Mouse (Mus musculus) cortical plate, adult 2 months (tissue): ENCODE results near the gene Vmn1r94. TPM values are rescaled to one million over a fixed set of nuclear protein-coding genes. Genes with fewer than 3 reads are reported as not detected.
"Not testable (repeated sequence)": the region's sequence is repeated elsewhere in the genome, so short reads cannot be mapped to it uniquely, and the experiment has no call there.

Source experiments
- H3K27ac ChIP-seq: fragments of 200-500 bp; 2 replicates; pipeline ENCODE4 v1.5.1; 2012; ENCODE audit warnings: low read length, control low read depth, inconsistent platforms; ENCODE audit not compliant: insufficient read depth
- H3K4me1 ChIP-seq: fragments of 200-500 bp; 2 replicates; pipeline ENCODE4 v1.6.1; 2011; ENCODE audit warnings: low read length; ENCODE audit not compliant: control insufficient read depth, insufficient read depth
- H3K4me3 ChIP-seq: fragments of 200-500 bp; 2 replicates; pipeline ENCODE4 v1.5.1; 2011; ENCODE audit warnings: mild to moderate bottlenecking, low read length, control low read depth; ENCODE audit not compliant: insufficient read depth
- polyA plus RNA-seq: library from polyadenylated mRNA; depleted of rRNA; stranded (reverse); fragments of >200 nt; gene quantifications from 2 replicates; pipeline ENCODE4 v1.2.3, GENCODE M21; 2012; rRNA removed

Gene Vmn1r94
- polyA plus RNA-seq, result not detected in 2 replicates

- H3K4me3 ChIP-seq, H3K4me1 ChIP-seq, H3K27ac ChIP-seq: not testable (repeated sequence)
Observed at GRCm38 (mm10) chr7:20168277-20168676, at the start of gene Vmn1r94. TSS of gene Vmn1r94 (minus strand) at chr7:20168377.

- H3K27ac ChIP-seq, H3K4me3 ChIP-seq, H3K4me1 ChIP-seq: not testable (repeated sequence)
Observed at GRCm38 (mm10) chr7:20205507-20205906, 37.3 kb upstream of the Vmn1r94 start, which contains the start of gene Gm6164. TSS of gene Gm6164 (minus strand) at chr7:20205607.

- H3K4me3 ChIP-seq, H3K4me1 ChIP-seq, H3K27ac ChIP-seq: not testable (repeated sequence)
Observed at GRCm38 (mm10) chr7:20193410-20193809, 25.2 kb upstream of the Vmn1r94 start, which contains the start of gene Vmn1r95. TSS of gene Vmn1r95 (plus strand) at chr7:20193710.

GRCm38 (mm10) chr7:20138988-20139387 is 29.2 kb downstream of the Vmn1r94 start, which contains the start of gene Vmn1r93:
TSS of gene Vmn1r93 (minus strand) at chr7:20139088.
- H3K27ac ChIP-seq, H3K4me1 ChIP-seq, H3K4me3 ChIP-seq: not testable (repeated sequence)

- H3K4me1 ChIP-seq, H3K27ac ChIP-seq, H3K4me3 ChIP-seq: not testable (repeated sequence)
Observed at GRCm38 (mm10) chr7:20122479-20122878, 45.7 kb downstream of the Vmn1r94 start, which contains the start of gene Gm16442. TSS of gene Gm16442 (minus strand) at chr7:20122579.

Other genes with a start within 250 kb of the Vmn1r94 start
- 9.7 and 11.8 TPM in 2 replicates for gene Pvr, start 247.2 kb downstream of the Vmn1r94 start, polyA plus RNA-seq
- not detected in 2 replicates for gene Igsf23, start 217.6 kb downstream of the Vmn1r94 start, polyA plus RNA-seq
- not detected in 2 replicates for gene Ceacam20, start 203.0 kb downstream of the Vmn1r94 start, polyA plus RNA-seq
- not detected in 2 replicates for gene Nlrp9b, start 176.9 kb downstream of the Vmn1r94 start, polyA plus RNA-seq
- not detected in 2 replicates for gene Vmn1r91, start 68.7 kb downstream of the Vmn1r94 start, polyA plus RNA-seq
- not detected in 2 replicates for gene Gm16442, start 45.8 kb downstream of the Vmn1r94 start, polyA plus RNA-seq
- gene Vmn1r93, start 29.3 kb downstream of the Vmn1r94 start, polyA plus RNA-seq, result not detected in 2 replicates
- gene Vmn1r95, start 25.3 kb upstream of the Vmn1r94 start, polyA plus RNA-seq, result not detected in 2 replicates
- not detected in 2 replicates for gene Gm6164, start 37.2 kb upstream of the Vmn1r94 start, polyA plus RNA-seq
- not detected in 2 replicates for gene Gm4498, start 65.5 kb upstream of the Vmn1r94 start, polyA plus RNA-seq
- gene Gm5890, start 94.5 kb upstream of the Vmn1r94 start, polyA plus RNA-seq, result not detected in 2 replicates
- not detected in 2 replicates for gene Gm4133, start 165.7 kb upstream of the Vmn1r94 start, polyA plus RNA-seq
- gene Gm5728, start 207.0 kb upstream of the Vmn1r94 start, polyA plus RNA-seq, result not detected in 2 replicates
- not detected in 2 replicates for gene Vmn1r100, start 249.6 kb upstream of the Vmn1r94 start, polyA plus RNA-seq